Mouse (Mus musculus) bone marrow, adult 2 months (tissue): ENCODE data around the gene Zbtb16.

Source experiments
- CTCF ChIP-seq: fragments of 200-500 bp; IDR thresholded peaks from 2 replicates; pipeline ENCODE4 v1.5.1; 2011; ENCODE audit warnings: low read length, control low read depth; ENCODE audit not compliant: control insufficient read depth, insufficient read depth
- POLR2A ChIP-seq: fragments of 200-500 bp; IDR thresholded peaks from 2 replicates; pipeline ENCODE4 v1.6.1; 2011; ENCODE audit warnings: low read depth, mild to moderate bottlenecking, control low read depth, low read length, borderline replicate concordance; ENCODE audit not compliant: control insufficient read depth

- no peak for TF ChIP-seq POLR2A
- no peak for TF ChIP-seq CTCF
Measured at GRCm38 (mm10) chr9:48801322-48801721, 34.7 kb downstream of the Zbtb16 start.
